Mouse (Mus musculus) A20 (cell line): ENCODE data around the gene Kcnk15.
A peak's percentile ranks its signal among the peaks of the same experiment; 100 is the strongest.

Experiments used
- DNase-seq: peaks from one replicate; pipeline ENCODE4 v3.0.0-alpha.2; 2011; ENCODE audit warnings: low read depth, low spot score

Gene Kcnk15

DNA sequence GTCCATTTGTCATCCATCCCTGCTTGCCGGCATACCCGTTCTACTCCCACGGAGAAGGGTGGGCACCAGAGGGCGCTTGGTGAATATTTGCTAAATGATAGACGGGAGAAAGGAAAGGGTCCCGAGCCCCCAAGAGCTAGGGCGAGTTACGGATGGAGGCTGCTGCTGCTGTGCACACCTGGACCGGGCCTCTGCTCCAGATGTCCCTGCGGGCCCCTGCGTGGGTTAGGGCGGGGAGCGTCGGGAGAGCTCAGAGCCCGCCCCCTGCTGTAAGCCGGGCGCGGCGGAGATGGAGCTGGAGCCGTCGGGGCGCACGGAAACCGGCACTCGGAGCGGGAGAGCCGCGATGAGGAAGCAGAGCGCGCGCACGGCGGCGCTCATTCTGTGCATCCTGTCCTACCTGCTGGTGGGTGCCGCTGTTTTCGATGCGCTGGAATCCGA, at the start of gene Kcnk15:
Kcnk15 (plus strand) TSS at position 191 of the 441 bp plus-strand sequence.
- DNase-seq: no peak

DNA sequence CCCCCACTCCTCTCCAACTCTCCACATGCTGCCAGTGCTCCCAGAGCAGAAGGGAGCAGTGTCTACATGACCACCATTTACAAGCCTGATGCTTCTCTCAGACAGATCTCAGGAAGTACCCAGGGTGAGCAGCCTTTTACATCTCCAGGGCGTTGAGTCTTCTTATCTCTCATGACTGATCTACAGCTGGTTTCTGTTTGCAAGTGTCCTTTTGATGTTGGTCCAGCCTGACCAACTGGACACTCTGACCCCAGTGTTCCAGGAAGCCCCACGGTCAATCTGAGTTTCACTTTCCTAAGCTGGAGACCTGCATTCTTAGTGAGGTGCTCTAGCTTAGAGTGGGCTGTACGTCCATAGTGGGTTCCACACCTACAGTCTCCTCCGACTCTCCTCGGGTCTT, 49.6 kb upstream of the Kcnk15 start:
- no peak for DNase-seq

DNA sequence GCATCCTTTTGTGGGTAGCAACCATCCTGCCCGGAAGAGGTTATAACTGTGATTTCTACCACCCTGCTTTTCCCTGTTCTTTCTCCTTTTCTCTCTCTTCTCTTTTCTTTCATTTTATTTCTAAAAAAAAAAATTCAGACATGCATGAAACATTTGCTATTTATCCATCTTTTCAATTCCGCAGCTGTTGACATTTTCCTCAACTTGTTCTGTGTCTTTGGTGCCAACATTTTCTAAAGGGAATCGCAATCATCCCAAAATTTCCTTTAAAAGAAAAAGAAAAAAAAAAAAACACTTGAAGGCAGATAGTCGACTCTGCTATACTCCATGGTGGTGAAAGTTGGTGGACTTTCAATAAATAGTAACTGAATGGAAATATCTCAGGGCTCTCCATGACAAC, 44.3 kb upstream of the Kcnk15 start:
- no peak for DNase-seq

DNA sequence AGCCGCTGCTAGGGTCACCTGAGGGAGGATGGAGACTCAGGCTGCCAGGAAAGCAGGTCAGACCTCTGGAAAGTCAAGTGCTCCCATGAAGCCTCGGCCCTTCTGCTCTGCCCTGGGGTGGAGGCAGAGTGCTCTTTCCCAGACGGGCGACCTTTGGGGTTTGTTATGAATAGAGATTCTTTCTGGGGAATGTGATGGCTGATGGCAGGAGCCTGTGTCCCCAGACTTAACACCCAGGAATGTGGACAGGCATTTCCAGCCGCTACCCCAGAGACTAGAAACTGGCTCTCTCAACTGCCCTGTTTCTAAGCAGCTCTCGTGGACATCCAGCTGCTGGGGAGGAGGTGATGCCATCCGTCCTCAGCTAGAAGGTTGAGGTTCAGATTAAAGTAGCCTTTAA, 43.7 kb upstream of the Kcnk15 start:
- no peak for DNase-seq

DNA sequence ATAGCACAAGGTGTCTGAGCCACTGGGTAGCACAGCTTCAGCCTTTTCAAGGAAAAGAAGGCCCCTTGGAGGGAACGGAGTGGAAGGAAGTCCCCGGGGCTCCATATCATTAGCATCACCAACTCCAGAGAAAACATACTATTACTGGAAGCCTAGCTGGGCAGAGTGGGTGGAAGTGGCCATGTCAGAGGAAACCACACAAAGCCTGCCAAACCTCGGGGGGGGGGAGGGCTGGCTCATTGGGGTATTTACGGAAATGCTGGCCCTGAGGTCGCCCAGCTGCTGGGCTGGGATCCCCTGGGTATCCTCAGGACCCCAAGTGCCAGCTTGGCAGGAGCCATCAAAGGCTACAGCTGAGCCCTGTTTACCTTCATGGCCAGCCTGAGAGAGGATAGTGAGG, 40.4 kb upstream of the Kcnk15 start:
- no peak for DNase-seq

DNA sequence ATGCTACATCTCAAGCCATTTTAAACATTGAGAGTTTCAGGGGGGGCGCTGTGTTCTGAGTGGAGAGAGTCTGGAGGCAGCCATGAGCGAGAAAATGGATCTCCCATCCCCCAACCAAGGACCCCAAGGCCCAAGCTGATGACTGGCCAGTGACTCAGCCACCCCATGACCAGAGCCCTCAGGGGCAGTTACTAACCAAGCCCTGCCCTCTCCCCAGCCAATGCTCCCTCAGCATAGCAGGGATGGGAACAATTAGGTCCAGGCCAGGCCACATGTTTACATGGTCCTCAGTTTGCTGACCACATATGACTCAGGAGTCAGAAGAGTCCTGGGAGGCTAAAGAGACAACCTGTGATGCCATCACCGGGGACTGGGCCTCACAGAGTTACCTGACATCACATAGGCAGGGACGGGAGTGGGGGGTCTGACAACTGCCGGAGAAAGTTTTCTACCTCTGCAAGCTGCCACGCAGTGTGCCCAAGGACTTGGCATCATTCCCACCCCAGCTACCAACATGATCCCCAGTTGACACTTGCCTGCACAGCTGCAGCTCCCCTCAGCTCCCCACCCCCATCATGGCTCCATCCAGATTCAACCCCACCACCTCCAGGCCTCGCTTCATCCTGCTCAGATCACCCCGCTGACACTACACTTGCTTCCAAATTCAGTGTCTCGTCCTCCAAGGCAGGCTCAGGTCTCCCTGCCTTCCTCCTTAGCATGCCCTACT, 38.5 kb upstream of the Kcnk15 start:
- no peak for DNase-seq

DNA sequence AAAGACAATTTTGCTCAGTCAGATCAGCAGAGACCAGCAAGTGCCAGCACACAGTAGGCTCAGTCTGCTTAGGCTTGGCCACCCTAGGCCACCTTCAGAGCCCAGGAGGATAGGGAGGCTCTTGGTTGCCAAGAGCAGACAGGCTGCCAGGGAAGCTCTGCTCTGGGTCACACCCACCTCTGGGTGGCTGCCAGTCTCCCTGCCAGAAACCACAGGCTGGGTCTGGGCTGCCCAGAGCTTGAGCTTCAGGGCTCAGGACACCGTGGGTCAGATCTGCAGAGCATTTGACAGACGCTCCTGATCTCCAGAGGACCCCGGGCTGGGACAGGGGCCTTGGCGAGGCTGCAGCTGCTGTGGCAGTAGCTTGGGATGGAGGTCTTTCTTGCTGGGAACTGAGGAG, 32.8 kb upstream of the Kcnk15 start, which contains the start of gene Ccn5:
Ccn5 (plus strand) TSS at position 255 of the 400 bp plus-strand sequence.
- no peak for DNase-seq

DNA sequence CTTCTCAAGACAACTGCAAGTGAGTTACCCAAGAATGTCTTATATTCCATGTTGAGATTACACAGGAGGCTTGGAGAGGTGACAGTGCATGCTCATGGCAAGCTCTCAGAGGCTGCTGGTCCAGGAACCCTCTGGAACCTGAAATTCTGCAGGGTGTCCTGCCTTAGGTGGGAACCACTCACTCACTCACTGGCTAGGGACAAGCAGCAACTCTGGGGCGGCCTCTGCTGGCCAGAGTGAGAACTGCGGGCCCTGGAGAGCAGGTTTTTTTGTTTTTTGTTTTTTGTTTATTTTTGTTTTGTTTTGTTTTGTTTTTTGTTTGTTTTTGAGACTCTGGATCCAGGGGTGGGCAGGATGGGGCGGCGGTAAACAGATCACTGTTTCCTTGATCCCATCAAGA, 30.2 kb upstream of the Kcnk15 start:
- DNase-seq: peak; percentile 58

DNA sequence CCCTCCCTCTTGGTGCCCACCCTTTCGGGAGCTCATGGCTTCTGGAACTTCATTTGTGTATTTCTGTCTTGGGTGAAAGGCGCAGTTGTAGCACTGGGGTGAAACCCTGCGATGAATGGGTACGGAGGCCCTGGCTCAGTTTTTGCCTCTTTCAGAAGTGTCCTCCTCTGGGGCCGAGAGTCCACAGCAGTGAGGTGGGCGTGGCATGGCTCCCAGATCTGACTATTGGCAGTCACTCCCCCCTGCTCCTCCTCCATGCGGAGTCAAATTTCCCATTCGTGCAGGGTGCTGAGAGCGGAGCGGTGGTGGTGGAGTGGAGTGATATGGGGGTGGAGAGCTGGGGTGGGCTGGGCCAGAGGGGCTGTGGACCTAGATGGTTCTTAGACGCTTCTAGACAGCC, 29.7 kb upstream of the Kcnk15 start:
- DNase-seq: no peak

DNA sequence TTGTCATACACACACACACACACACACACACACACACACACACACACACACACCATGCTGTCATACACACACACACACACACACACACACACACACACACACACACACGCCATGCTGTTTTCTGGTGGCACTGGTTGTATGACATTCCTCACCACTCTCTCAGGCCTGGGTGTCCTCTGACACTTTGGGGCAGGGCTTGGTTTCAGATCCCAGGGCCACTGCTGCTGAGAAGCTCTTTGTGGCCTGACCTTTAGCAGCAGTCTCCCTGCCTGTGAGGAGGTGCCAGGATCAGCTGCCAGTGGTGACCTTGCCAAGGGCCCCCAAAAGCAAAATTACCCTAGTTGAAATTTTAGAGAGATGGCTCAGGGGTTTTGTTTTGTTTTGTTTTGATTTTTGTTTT, 27.6 kb upstream of the Kcnk15 start:
- DNase-seq: no peak

DNA sequence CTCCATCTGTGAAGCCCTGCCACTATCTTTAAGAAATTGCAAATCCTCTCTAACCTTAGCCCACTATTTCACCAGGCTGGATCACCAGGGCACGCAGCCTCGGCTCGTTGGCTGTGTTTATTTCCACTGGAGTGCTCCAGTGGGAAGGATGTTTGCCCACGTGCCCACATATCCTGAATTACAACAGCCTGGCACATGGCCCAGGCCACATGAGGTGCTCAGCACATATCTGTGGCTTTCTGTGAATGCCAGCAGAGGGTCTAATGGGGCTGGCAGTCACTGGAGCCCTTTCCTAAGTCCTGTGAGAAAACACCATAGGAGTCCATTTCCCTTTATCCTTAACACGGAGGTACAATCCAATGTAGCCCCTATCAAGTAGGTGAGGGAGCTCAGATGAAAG, 27.0 kb upstream of the Kcnk15 start:
- DNase-seq: no peak

DNA sequence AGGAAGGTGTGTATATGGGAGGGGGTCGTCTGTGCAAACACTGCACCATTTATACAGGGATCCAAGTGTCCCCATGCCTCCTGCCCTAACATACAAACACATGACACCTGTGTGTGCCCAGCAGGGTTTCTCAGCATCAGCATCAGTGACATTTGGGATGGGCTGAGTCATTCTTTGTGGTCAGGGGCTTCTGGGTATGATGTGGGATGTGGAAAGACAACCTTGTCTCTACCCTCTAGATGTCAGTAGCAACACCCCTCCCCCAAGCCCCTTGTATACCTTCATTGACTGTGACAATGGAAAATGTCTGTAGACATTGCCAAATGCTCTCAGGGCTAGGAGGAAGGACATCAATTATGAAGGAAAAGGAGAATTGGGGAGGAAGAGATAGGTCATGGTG, 22.3 kb upstream of the Kcnk15 start:
- no peak for DNase-seq

DNA sequence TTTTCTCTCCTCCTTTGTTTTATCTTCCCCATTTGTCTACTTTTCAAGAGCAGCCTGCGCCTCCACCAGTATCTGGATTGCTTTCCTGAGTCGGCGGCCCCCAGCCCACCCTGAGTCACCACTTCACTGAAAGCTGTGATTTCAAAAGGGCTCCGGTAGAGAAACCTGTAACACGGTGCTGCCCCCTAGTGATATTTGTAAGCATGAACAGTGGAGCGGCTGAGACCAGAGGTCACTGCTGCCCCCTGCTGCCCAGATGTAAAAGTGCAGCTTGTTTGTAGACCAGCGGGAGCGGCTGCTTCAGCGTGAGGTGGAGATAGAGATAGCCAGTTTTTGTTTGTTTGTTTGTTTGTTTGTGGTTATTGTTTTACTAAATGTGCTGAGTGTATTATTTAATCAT, 15.4 kb upstream of the Kcnk15 start:
- DNase-seq: peak; percentile 82

DNA sequence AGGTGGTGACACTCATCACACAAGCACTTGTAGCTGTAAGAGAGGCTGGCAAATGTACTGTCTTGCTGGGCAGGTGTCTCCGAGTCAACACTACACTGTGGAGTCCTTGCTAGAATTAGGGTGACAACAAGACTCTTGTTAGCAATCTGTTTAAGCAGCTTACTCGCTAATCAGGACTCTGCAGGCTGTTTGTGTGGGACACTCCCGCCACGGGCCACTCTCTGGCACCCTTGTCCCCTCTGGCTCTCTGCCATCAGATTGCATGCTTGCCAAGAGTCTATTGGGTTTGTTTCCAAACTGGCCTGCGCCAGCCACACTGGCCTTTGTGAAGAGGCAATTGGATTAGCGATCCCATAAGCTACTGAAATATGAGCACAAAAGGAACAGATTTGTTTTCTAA, 13.9 kb upstream of the Kcnk15 start:
- no peak for DNase-seq

DNA sequence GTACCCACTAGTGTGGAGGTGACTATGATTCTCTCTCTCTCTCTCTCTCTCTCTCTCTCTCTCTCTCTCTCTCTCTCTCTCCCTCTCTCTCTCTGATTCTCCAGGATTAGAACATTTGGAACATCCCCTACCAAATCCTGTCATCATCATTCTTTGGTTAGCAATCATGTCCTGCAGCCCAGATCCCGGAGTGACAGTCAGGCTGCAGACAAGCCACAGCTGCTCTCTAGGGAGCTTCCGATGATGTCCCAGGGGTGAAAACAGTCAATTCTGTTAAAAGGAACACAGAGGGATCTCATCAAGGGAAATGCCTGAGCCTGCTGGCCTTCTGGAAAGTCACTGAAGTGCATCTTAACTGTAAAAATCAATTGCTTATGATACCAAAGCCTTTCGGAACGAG, 11.4 kb upstream of the Kcnk15 start:
- DNase-seq: no peak

DNA sequence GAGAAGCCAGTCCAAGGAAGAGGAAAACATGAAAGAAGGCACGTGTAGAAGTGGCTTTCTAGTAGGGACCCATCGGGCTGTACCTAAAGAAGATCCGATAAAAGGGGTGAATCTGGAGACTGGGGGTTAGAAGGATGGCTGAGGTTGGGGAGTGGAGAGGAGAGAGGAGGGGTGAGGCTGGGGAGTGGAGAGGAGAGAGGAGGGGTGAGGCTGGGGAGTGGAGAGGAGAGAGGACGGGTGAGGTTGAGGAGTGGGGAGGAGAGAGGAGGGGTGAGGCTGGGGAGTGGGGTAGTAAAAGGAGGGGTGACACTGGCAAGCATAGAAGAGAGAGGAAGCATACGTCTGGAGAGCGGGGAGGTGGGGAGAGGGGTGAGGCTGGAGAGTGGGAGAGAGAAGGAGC, 3.8 kb downstream of the Kcnk15 start:
- no peak for DNase-seq

DNA sequence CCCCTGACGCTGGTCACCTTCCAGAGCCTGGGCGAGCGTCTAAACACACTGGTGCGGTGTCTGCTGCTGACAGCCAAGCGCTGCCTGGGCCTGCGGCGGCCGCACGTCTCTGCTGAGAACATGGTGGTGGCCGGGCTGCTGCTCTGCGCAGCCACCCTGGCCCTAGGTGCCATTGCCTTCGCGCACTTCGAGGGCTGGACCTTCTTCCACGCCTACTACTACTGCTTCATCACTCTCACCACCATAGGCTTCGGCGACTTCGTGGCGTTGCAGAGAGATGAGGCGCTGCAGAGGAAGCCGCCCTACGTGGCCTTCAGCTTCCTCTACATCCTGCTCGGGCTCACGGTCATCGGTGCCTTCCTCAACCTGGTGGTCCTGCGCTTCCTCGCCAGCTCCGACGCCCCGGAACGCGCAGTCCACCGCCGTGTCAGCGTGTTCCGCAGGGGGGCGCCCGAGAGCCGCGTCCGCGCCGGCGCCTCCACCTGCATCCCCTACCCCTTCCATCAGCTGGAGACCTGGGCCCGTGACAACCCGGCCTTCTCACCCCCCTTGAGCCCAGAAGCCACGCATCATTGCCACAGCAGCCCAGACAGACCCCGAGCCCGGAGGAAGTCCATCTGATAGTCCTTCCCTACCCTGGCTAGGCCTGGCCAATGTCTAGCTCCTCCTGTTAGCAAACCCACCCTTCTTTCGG, 5.0 kb downstream of the Kcnk15 start:
- peak; percentile 36 for DNase-seq

DNA sequence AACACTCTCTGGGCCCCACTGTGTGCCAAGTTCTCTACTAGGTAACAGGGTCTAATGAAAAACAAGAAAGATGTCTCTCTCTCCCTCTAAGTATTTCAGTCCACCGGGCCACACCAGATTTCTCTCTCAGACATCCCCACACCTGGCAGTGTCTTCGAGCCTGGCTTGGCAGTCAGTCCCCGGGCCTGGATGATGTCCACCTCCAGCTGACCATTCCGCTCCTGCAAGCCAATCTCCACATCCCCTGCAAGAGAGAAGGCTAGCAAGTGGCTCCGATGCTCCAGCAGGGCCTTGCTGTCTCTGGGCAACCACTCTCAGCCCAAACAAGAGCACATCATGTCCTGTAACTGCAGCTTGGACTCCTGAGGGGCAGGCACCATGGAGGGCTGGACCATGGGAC, 11.9 kb downstream of the Kcnk15 start:
- no peak for DNase-seq

DNA sequence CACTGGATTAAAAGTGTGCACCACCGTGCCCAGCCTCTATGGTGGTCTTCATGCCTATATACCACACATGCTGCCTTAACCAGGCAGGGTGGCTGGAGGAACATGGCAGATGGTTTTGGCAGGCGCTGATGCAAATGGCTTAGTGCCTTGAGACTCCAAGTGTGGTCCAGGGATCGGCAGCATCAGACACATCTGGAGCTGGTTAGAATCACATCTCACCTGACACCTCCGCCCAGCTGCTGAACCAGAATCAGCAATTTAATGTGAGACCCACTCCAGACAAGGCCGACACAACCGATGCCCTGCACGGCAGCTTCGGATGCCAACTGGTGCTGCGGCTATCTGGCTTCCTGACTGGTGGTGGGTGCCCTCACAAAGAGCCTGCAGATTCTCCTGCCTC, 12.6 kb downstream of the Kcnk15 start:
- no peak for DNase-seq

DNA sequence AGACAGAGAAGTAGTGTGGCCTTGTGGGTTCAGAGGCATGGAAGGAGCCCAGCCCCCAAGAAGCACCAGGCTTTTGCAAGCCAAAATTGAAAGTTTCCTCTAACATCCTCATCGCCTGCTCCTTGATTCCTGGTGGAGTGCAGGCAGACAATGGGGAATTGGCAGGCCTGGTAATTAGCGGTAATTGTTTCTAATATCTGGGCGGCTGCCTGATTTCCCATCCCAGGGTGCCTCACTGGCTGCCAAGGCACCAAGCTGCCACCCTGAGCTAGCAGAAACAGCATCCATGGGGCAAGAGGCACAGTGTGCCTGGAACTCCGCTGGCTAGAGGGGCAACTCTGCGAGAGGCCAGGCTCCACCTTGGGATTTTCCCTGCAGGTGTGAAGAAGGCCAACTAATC, 16.3 kb downstream of the Kcnk15 start:
- DNase-seq: no peak

DNA sequence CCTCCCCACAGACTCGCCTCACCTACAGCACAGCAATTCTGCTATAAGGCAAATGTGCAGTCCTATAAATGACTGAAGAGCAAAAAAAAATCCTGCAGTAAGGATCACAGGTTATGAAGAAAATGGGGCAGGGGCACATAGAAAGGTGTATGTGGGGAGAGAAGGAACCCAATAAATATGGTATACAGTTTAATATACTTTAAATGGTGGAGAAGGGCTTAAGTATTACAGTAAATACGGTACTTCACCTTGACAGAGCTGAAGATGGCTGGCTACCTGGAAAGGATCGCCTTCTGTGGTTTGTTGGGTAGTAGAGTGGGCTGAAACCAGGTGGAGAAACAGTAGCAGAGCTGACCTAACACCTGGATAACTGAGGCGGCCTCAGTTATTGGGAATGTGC, 17.8 kb downstream of the Kcnk15 start:
- no peak for DNase-seq

DNA sequence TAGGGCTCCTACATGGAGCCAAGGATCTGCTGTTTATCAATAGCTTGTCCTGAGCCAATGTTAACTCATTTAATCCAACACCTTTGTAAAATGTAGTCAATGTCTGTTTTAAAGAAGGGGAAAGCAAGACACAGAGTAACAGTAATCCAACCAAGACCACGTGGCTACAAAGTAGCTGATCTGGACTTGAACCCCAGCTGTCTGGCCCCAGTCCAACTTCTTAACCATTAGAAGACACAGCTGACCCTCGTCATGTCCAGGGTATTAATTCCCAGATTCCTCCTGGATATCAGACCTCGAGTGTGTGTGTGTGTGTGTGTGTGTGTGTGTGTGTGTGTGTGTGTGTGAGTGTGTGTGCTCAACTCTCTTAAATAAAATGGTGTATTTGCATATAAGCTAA, 18.5 kb downstream of the Kcnk15 start:
- no peak for DNase-seq

DNA sequence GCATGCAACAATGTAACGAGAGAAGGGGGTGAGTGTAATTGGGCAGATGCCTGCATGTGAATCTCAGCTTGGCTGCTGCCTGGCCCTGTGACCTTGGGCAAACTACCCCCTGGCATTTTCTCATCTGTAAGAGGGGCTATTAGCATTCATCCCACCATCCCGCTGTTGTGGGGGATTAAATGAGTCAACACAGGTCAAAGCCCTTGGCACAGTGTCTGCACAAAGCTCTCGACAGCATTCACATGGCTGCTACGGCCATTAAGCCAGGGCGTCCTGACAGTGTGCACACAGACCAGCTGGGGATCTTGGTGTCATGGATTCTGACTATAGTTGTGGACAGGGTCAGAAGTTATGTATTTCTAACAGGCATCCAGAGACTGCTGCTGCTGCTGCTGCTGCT, 21.4 kb downstream of the Kcnk15 start:
- no peak for DNase-seq
